Mouse (Mus musculus) embryonic facial prominence, embryonic 15.5 days (tissue): Measurements from ENCODE around the gene Tctex1d1. TPM values are rescaled to one million over a fixed set of nuclear protein-coding genes. Genes with fewer than 3 reads are reported as not detected.

Experiments
- ATAC-seq: fragments of 200-750 bp; cut with Nextera tagmentation; 2 replicates; pipeline ENCODE4 v1.8.0; 2017; ENCODE audit warnings: low read depth, moderate TSS enrichment; ENCODE audit not compliant: insufficient number of reproducible peaks, low FRiP score, low TSS enrichment
- H3K27ac ChIP-seq: fragments of 300-500 bp; sonication (generic); replicated peaks from 2 replicates; pipeline ENCODE4 v1.5.1; 2015; ENCODE audit warnings: mild to moderate bottlenecking, inconsistent platforms
- H3K27me3 ChIP-seq: fragments of 300-500 bp; sonication (generic); 2 replicates; pipeline ENCODE4 v1.6.1; 2015; ENCODE audit warnings: inconsistent platforms
- H3K36me3 ChIP-seq: fragments of 300-500 bp; sonication (generic); 2 replicates; pipeline ENCODE4 v1.6.1; 2015; ENCODE audit warnings: mild to moderate bottlenecking, inconsistent platforms
- H3K4me1 ChIP-seq: fragments of 300-500 bp; sonication (generic); 2 replicates; pipeline ENCODE4 v1.6.1; 2015; ENCODE audit warnings: inconsistent platforms
- H3K4me2 ChIP-seq: fragments of 300-500 bp; sonication (generic); replicated peaks from 2 replicates; pipeline ENCODE4 v1.6.1; 2015; ENCODE audit warnings: mild to moderate bottlenecking, inconsistent platforms
- H3K4me3 ChIP-seq: fragments of 300-500 bp; sonication (generic); replicated peaks from 2 replicates; pipeline ENCODE4 v1.5.1; 2015; ENCODE audit warnings: mild to moderate bottlenecking, inconsistent platforms
- H3K9ac ChIP-seq: fragments of 300-500 bp; sonication (generic); 2 replicates; pipeline ENCODE4 v1.6.1; 2015; ENCODE audit warnings: inconsistent platforms
- H3K9me3 ChIP-seq: fragments of 300-500 bp; sonication (generic); replicated peaks from 2 replicates; pipeline ENCODE4 v1.6.1; 2016; ENCODE audit warnings: inconsistent platforms
- WGBS: fragments of 180-500 bp; shearing (Covaris S2); methylation state at CpG from one replicate; pipeline ENCODE4 v1.1.7; 2015; 5-methylcytosine and 5-hydroxymethylcytosine counted together
- polyA plus RNA-seq: library from polyadenylated mRNA; unstranded; fragments of >200 nt; fragmentation: Nextera tagmentation; extraction: Ambion mirVana; gene quantifications from 2 replicates; pipeline ENCODE4 v1.2.1, GENCODE M21; 2015

The Tctex1d1 gene
- polyA plus RNA-seq, 1 experiment from 2014 or later, result 0.83 TPM

GRCm38 (mm10) chr4:103013490-103013889 is 35.1 kb downstream of the Tctex1d1 start:
- Histone ChIP-seq H3K4me2 (0 out of 2 replicates have a peak overlapping the region, but pooled peaks have one; percentile 4), H3K9ac (no peak overlapping the region)

GRCm38 (mm10) chr4:103026621-103027020 is 48.2 kb downstream of the Tctex1d1 start, which contains the start of gene Insl5:
Gene Insl5 (minus strand): TSS chr4:103026842.
- no peaks in the 10 kb centered on the region for H3K4me1 ChIP-seq
- 88% methylated on average over 4 of the region's 4 CpGs for WGBS
- ATAC-seq, result no peak
- H3K4me2 ChIP-seq, result no peak within 1 kb of the TSS
- no peak within 1 kb of the TSS for H3K27ac ChIP-seq
- H3K9me3 ChIP-seq, result no peaks in the 10 kb centered on the region
- H3K9ac ChIP-seq, result no peak within 1 kb of the TSS
- no peaks in the 10 kb centered on the region for H3K27me3 ChIP-seq
- H3K36me3 ChIP-seq, result no peaks in the 10 kb centered on the region
- H3K4me3 ChIP-seq, result no peak within 1 kb of the TSS

More at GRCm38 (mm10) chr4:103013490-103013889, 35.1 kb downstream of the Tctex1d1 start:
- H3K27ac ChIP-seq, result no peak overlapping the region
- peaks cover 6% of the 10 kb centered on the region; the same call in 1 of the 2 replicates for H3K4me1 ChIP-seq
- no peaks in the 10 kb centered on the region for H3K36me3 ChIP-seq
- no peak overlapping the region for H3K4me3 ChIP-seq
- peak; percentile 24; the same call in 1 of the 2 replicates for ATAC-seq
- no peaks in the 10 kb centered on the region for H3K9me3 ChIP-seq
- no peaks in the 10 kb centered on the region for H3K27me3 ChIP-seq
- WGBS, result 6% methylated on average over 4 of the region's 4 CpGs

- ATAC-seq, result no peak
- H3K4me1 ChIP-seq, result no peaks in the 10 kb centered on the region
- no peak overlapping the region for H3K27ac ChIP-seq
- H3K36me3 ChIP-seq, result no peaks in the 10 kb centered on the region
- H3K9ac ChIP-seq, result no peak overlapping the region
- H3K4me3 ChIP-seq, result no peak overlapping the region
- H3K9me3 ChIP-seq, result no peaks in the 10 kb centered on the region
- 80% methylated on average over 7 of the region's 7 CpGs for WGBS
- no peak overlapping the region for H3K4me2 ChIP-seq
- no peaks in the 10 kb centered on the region for H3K27me3 ChIP-seq
These were observed 49.3 kb downstream of the Tctex1d1 start for GRCm38 (mm10) chr4:103027745-103028144.

- no peak overlapping the region for H3K9ac ChIP-seq
- no peaks in the 10 kb centered on the region for H3K27me3 ChIP-seq
- no peak for ATAC-seq
- no peaks in the 10 kb centered on the region for H3K9me3 ChIP-seq
- H3K4me3 ChIP-seq, result no peak overlapping the region
- no peaks in the 10 kb centered on the region for H3K4me1 ChIP-seq
- H3K27ac ChIP-seq, result no peak overlapping the region
- 61% methylated on average over 13 of the region's 13 CpGs for WGBS
- no peak overlapping the region for H3K4me2 ChIP-seq
- no peaks in the 10 kb centered on the region for H3K36me3 ChIP-seq
These were observed 50.0 kb downstream of the Tctex1d1 start for GRCm38 (mm10) chr4:103028177-103029088.

GRCm38 (mm10) chr4:103039103-103039837 is 60.9 kb downstream of the Tctex1d1 start:
- no peak overlapping the region for H3K4me2 ChIP-seq
- 73% methylated on average over 14 of the region's 14 CpGs for WGBS
- no peaks in the 10 kb centered on the region for H3K4me1 ChIP-seq
- H3K27ac ChIP-seq, result no peak overlapping the region
- no peak for ATAC-seq
- no peak overlapping the region for H3K4me3 ChIP-seq
- no peaks in the 10 kb centered on the region for H3K27me3 ChIP-seq
- H3K36me3 ChIP-seq, result no peaks in the 10 kb centered on the region
- no peak overlapping the region for H3K9ac ChIP-seq
- no peaks in the 10 kb centered on the region for H3K9me3 ChIP-seq

GRCm38 (mm10) chr4:103039838-103040191 is 61.4 kb downstream of the Tctex1d1 start:
- H3K4me3 ChIP-seq, result no peak overlapping the region
- H3K27me3 ChIP-seq, result no peaks in the 10 kb centered on the region
- WGBS, result 26% methylated on average over 5 of the region's 5 CpGs
- ATAC-seq, result no peak
- H3K4me1 ChIP-seq, result no peaks in the 10 kb centered on the region
- H3K36me3 ChIP-seq, result no peaks in the 10 kb centered on the region
- no peaks in the 10 kb centered on the region for H3K9me3 ChIP-seq
- H3K9ac ChIP-seq, result no peak overlapping the region
- H3K27ac ChIP-seq, result no peak overlapping the region
- no peak overlapping the region for H3K4me2 ChIP-seq

- ATAC-seq, result no peak
- Histone ChIP-seq H3K4me2 (no peak overlapping the region), H3K36me3 (no peaks in the 10 kb centered on the region), H3K9ac (no peak overlapping the region), H3K9me3 (no peaks in the 10 kb centered on the region), H3K27ac (no peak overlapping the region), H3K27me3 (no peaks in the 10 kb centered on the region), H3K4me1 (no peaks in the 10 kb centered on the region), H3K4me3 (no peak overlapping the region)
- 92% methylated on average over 11 of the region's 11 CpGs for WGBS
These were observed 64.6 kb downstream of the Tctex1d1 start for GRCm38 (mm10) chr4:103042997-103043396.

GRCm38 (mm10) chr4:103048046-103048445 is 69.6 kb downstream of the Tctex1d1 start:
- WGBS, result 90% methylated on average over 11 of the region's 11 CpGs
- Histone ChIP-seq H3K27me3 (no peaks in the 10 kb centered on the region), H3K36me3 (no peaks in the 10 kb centered on the region)

More at GRCm38 (mm10) chr4:103048046-103048445, 69.6 kb downstream of the Tctex1d1 start:
- no peaks in the 10 kb centered on the region for H3K9me3 ChIP-seq
- H3K9ac ChIP-seq, result no peak overlapping the region
- no peaks in the 10 kb centered on the region for H3K4me1 ChIP-seq
- no peak for ATAC-seq
- H3K27ac ChIP-seq, result no peak overlapping the region
- H3K4me3 ChIP-seq, result no peak overlapping the region
- H3K4me2 ChIP-seq, result no peak overlapping the region

Other genes with a start within 250 kb of the Tctex1d1 start
- 7.3 and 7.9 TPM in 2 replicates for gene Sgip1, start 237.3 kb upstream of the Tctex1d1 start, polyA plus RNA-seq
- not detected in 2 replicates for gene Insl5, start 48.2 kb downstream of the Tctex1d1 start, polyA plus RNA-seq
- gene Mier1, start 135.8 kb downstream of the Tctex1d1 start, polyA plus RNA-seq, result 37.1 and 56.1 TPM in 2 replicates
- gene Wdr78, start 135.9 kb downstream of the Tctex1d1 start, polyA plus RNA-seq, result 6.4 and 8.6 TPM in 2 replicates
- 11.9 and 13.1 TPM in 2 replicates for gene Slc35d1, start 236.6 kb downstream of the Tctex1d1 start, polyA plus RNA-seq